Mouse (Mus musculus) spleen, embryonic (tissue): ENCODE results near the gene P2ry14.
"Not testable (repeated sequence)": the region's sequence is repeated elsewhere in the genome, so short reads cannot be mapped to it uniquely, and the experiment has no call there.

Source experiments
- CTCF ChIA-PET: fragments of 350-600 bp; sonication (Branson Sonifier 250); formaldehyde crosslinking; loops from one replicate; lab custom pipeline; 2022; lab: Charles Lee

The P2ry14 gene

GRCm38 (mm10) chr3:59149646-59150045, 3.8 kb downstream of the P2ry14 start:
- CTCF ChIA-PET: no interaction called here

- CTCF ChIA-PET: no interaction called here
Observed at GRCm38 (mm10) chr3:59145194-59145593, 8.2 kb downstream of the P2ry14 start.

GRCm38 (mm10) chr3:59141507-59142305, 11.7 kb downstream of the P2ry14 start:
- CTCF ChIA-PET: no interaction called here

- CTCF ChIA-PET: not testable (repeated sequence)
Observed at GRCm38 (mm10) chr3:59140941-59141340, 12.5 kb downstream of the P2ry14 start.

GRCm38 (mm10) chr3:59140115-59140514, 13.3 kb downstream of the P2ry14 start:
- CTCF ChIA-PET: no interaction called here

- CTCF ChIA-PET: no interaction called here
Observed at GRCm38 (mm10) chr3:59139651-59140051, 13.8 kb downstream of the P2ry14 start.

GRCm38 (mm10) chr3:59138946-59139468, 14.4 kb downstream of the P2ry14 start:
- CTCF ChIA-PET: interaction anchor here (0.6 kb wide), 1 partner anchor 902 kb away, joined by 3 read pairs; no protein-coding TSS in a partner anchor

GRCm38 (mm10) chr3:59135911-59136653, 17.3 kb downstream of the P2ry14 start:
- CTCF ChIA-PET: no interaction called here

- CTCF ChIA-PET: interaction anchor here (0.6 kb wide), 1 partner anchor 22 kb away, joined by 5 read pairs; no protein-coding TSS in a partner anchor
Observed at GRCm38 (mm10) chr3:59133189-59133588, 20.2 kb downstream of the P2ry14 start.

GRCm38 (mm10) chr3:59131966-59132365, 21.5 kb downstream of the P2ry14 start:
- CTCF ChIA-PET: no interaction called here

GRCm38 (mm10) chr3:59131081-59131480, 22.3 kb downstream of the P2ry14 start:
- CTCF ChIA-PET: interaction anchor here (0.5 kb wide), 1 partner anchor 33 kb away, joined by 5 read pairs; no protein-coding TSS in a partner anchor

GRCm38 (mm10) chr3:59130431-59130830, 23.0 kb downstream of the P2ry14 start:
- CTCF ChIA-PET: interaction anchor here (0.5 to 0.8 kb wide), 2 partner anchors 26 to 32 kb away, joined by 3 to 5 read pairs; no protein-coding TSS in a partner anchor

- CTCF ChIA-PET: interaction anchor here (0.7 to 1.5 kb wide), 2 partner anchors 9 to 757 kb away, joined by 3 to 7 read pairs; no protein-coding TSS in a partner anchor
Observed at GRCm38 (mm10) chr3:59129547-59129946, 23.9 kb downstream of the P2ry14 start.

GRCm38 (mm10) chr3:59128681-59129080, 24.7 kb downstream of the P2ry14 start:
- CTCF ChIA-PET: interaction anchor here (1.5 kb wide), 1 partner anchor 8 kb away, joined by 3 read pairs; no protein-coding TSS in a partner anchor

GRCm38 (mm10) chr3:59125783-59126555, 27.4 kb downstream of the P2ry14 start:
- CTCF ChIA-PET: interaction anchor here (0.6 kb wide), 1 partner anchor 108 kb away, joined by 3 read pairs; no protein-coding TSS in a partner anchor

- CTCF ChIA-PET: no interaction called here
Observed at GRCm38 (mm10) chr3:59125022-59125421, 28.4 kb downstream of the P2ry14 start.

GRCm38 (mm10) chr3:59121780-59122449, 31.5 kb downstream of the P2ry14 start:
- CTCF ChIA-PET: no interaction called here

- CTCF ChIA-PET: interaction anchor here (1.1 to 1.5 kb wide), 3 partner anchors 21 to 44 kb away, joined by 3 to 7 read pairs (median 3); no protein-coding TSS in a partner anchor
Observed at GRCm38 (mm10) chr3:59121067-59121730, 32.2 kb downstream of the P2ry14 start.

- CTCF ChIA-PET: no interaction called here
Observed at GRCm38 (mm10) chr3:59113973-59114517, 39.4 kb downstream of the P2ry14 start.

- CTCF ChIA-PET: not testable (repeated sequence)
Observed at GRCm38 (mm10) chr3:59113291-59113690, 40.1 kb downstream of the P2ry14 start.
